Mouse (Mus musculus) testis, adult 2 months (tissue): ENCODE measurements around the gene Ggnbp2. TPM values are rescaled to one million over a fixed set of nuclear protein-coding genes. Genes with fewer than 3 reads are reported as not detected.

Source experiments
- H3K27ac ChIP-seq: fragments of 200-500 bp; 2 replicates; pipeline ENCODE4 v1.5.1; 2012; ENCODE audit warnings: low read depth, low read length; ENCODE audit not compliant: control insufficient read depth, insufficient read depth
- H3K27me3 ChIP-seq: fragments of 200-500 bp; 2 replicates; pipeline ENCODE4 v1.6.1; 2012; ENCODE audit warnings: mild to moderate bottlenecking, low read length, moderate library complexity; ENCODE audit not compliant: control insufficient read depth, insufficient read depth
- H3K36me3 ChIP-seq: fragments of 200-500 bp; 2 replicates; pipeline ENCODE4 v1.6.1; 2012; ENCODE audit warnings: mild to moderate bottlenecking, low read length; ENCODE audit not compliant: control insufficient read depth, insufficient read depth
- H3K4me1 ChIP-seq: fragments of 200-500 bp; 2 replicates; pipeline ENCODE4 v1.6.1; 2012; ENCODE audit warnings: low read length; ENCODE audit not compliant: control insufficient read depth, insufficient read depth
- H3K4me3 ChIP-seq: fragments of 200-500 bp; 2 replicates; pipeline ENCODE4 v1.5.1; 2012; ENCODE audit warnings: low read depth, mild to moderate bottlenecking, low read length, moderate library complexity, mixed read lengths; ENCODE audit not compliant: control insufficient read depth
- CTCF ChIP-seq: fragments of 200-500 bp; IDR thresholded peaks from 2 replicates; pipeline ENCODE4 v1.5.1; 2012; ENCODE audit warnings: low read depth, mild to moderate bottlenecking, inconsistent platforms, low read length, moderate library complexity; ENCODE audit not compliant: control insufficient read depth, insufficient read depth, insufficient replicate concordance
- POLR2A ChIP-seq: fragments of 200-500 bp; IDR thresholded peaks from 2 replicates; pipeline ENCODE4 v1.6.1; 2012; ENCODE audit warnings: low read depth, mild to moderate bottlenecking, inconsistent platforms, low read length, moderate library complexity; ENCODE audit not compliant: control insufficient read depth
- polyA plus RNA-seq: library from polyadenylated mRNA; depleted of rRNA; stranded (reverse); fragments of >200 nt; gene quantifications from 2 replicates; pipeline ENCODE4 v1.2.3, GENCODE M21; 2012

Ggnbp2 gene
- polyA plus RNA-seq, 1 experiment: 308 TPM

DNA sequence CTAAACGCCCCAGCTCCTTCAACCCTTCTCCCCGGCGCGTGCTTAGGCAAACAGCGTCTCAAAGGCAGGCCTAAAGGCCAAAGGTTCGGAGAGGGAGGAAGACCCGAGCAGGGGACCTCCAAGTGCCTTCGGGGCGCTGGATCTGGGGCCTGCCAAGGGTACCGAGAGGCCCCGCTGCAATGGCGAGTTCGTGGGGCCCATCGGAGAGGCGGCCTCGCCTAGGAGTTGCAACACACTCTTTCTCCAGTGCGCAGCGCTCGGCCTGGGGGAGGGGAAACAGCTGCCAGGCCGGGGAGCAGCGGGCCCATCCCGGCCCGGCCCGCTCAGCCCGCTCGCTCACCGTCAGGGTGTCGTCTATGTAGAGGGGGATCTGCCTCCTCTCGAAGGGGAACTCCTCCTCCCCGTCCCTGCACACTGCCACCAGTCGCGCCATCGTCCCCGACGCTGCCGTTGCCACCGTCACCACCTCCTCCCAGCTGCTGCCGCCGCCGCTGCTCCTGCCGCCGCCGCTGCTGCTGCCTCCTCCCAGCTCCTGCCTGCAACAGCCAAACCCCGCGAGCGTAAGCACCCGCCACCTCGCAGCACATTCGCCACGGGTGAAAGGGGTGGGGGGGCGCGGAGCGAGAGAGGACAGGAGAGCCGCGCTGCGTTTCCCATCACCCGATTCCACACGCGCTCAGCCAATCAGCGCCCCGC, 932 bp downstream of the Ggnbp2 start:
- Histone ChIP-seq H3K4me3 (peak overlapping the region; percentile 95), H3K4me1 (no peaks in the 10 kb centered on the region), H3K27me3 (no peaks in the 10 kb centered on the region), H3K36me3 (no peaks in the 10 kb centered on the region; the same call in 1 of the 2 replicates), H3K27ac (peak overlapping the region; percentile 95)
- no peak for TF ChIP-seq CTCF
- TF ChIP-seq POLR2A: peak; percentile 85

DNA sequence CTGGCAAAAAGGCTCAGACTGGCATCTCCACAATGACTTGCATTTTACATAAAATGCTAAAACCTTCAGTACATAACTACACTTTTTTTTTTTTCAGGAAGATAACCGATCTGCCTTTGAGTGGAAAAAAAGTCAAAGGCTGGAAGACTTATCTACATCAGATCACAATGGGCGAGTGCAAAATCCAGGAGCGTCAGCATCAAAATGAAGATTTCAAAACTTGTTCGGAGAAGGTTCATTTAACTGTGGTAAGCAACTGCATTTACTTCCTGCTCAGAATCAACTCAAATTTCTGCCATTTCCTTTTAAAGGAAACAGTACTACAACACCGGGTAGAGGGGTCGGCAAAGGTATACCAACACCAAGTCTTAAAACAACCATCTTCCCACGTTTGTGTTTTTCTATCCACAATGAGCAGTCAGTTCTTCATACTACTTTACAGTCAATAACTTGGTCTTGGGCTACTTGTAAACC, 1.8 kb downstream of the Ggnbp2 start:
- peak overlapping the region; percentile 95; the same call in 1 of the 2 replicates for H3K4me3 ChIP-seq
- TF ChIP-seq POLR2A (no peak), CTCF (no peak)
- peak overlapping the region; percentile 95 for H3K27ac ChIP-seq
- H3K36me3 ChIP-seq: no peaks in the 10 kb centered on the region; the same call in 1 of the 2 replicates
- no peaks in the 10 kb centered on the region for H3K27me3 ChIP-seq
- no peaks in the 10 kb centered on the region for H3K4me1 ChIP-seq

DNA sequence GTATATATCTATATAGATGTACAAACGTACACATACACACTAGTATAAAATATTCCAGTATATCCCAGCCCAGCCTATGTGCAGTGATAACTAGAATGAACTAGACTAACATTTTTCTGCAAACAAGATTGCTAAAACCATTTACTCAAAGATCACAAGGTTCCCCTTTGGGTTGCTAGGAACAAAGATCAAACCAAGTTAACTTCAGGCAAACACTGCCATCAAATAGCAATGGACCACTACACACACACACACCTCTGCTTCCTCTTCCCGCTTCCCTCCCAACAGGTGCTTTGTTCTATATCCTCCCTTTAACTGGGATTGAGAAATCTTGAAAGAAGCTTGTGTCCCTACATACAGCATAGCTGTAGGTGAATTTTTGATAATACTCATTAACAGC, 3.0 kb downstream of the Ggnbp2 start:
- Histone ChIP-seq H3K27ac (no peak overlapping the region), H3K36me3 (no peaks in the 10 kb centered on the region), H3K4me1 (no peaks in the 10 kb centered on the region), H3K27me3 (no peaks in the 10 kb centered on the region), H3K4me3 (peak overlapping the region; percentile 25; the same call in 1 of the 2 replicates)
- no peak for TF ChIP-seq CTCF
- no peak for TF ChIP-seq POLR2A

DNA sequence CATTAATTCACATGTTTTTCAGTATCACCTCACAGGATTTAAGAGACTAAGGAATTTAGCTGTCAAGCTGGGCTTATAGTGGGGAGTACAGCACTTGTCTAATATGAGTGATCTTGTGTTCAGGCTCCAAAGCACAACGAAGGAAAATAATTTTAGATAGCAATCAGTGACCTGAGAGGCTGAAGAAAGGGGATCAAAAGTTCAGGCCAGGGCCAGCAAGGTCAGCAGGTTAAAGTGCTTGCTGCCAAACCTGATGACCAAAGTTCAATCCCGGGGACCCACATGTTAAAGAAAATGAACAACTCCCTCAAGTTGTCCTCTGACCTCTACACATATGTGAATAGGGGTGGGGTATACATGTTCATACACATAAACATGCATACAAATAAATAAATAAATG, 5.3 kb downstream of the Ggnbp2 start:
- Histone ChIP-seq H3K4me1 (no peaks in the 10 kb centered on the region), H3K27ac (no peak overlapping the region), H3K36me3 (no peaks in the 10 kb centered on the region), H3K27me3 (no peaks in the 10 kb centered on the region), H3K4me3 (no peak overlapping the region)
- TF ChIP-seq CTCF: no peak
- no peak for TF ChIP-seq POLR2A

DNA sequence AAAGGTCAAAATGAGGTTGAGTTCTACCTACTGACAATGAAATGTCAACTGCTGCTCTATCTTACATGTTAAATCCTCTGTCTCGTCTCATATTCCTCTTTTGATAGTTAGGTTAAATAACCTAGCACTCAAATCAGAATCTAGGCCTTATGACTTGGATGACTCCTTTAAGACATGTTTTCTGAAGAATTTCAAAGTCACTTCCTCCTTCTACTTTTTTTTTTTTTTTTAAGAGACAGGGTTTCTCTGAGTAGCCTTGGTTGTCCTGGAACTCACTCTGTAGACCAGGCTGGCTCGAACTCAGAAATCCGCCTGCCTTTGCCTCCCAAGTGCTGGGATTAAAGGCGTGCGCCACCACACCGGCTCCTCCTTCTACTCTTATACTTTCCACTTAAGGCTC, 15.3 kb downstream of the Ggnbp2 start:
- Histone ChIP-seq H3K36me3 (no peaks in the 10 kb centered on the region), H3K4me1 (no peaks in the 10 kb centered on the region), H3K4me3 (no peak overlapping the region), H3K27me3 (no peaks in the 10 kb centered on the region), H3K27ac (no peak overlapping the region)
- TF ChIP-seq POLR2A: no peak
- no peak for TF ChIP-seq CTCF

DNA sequence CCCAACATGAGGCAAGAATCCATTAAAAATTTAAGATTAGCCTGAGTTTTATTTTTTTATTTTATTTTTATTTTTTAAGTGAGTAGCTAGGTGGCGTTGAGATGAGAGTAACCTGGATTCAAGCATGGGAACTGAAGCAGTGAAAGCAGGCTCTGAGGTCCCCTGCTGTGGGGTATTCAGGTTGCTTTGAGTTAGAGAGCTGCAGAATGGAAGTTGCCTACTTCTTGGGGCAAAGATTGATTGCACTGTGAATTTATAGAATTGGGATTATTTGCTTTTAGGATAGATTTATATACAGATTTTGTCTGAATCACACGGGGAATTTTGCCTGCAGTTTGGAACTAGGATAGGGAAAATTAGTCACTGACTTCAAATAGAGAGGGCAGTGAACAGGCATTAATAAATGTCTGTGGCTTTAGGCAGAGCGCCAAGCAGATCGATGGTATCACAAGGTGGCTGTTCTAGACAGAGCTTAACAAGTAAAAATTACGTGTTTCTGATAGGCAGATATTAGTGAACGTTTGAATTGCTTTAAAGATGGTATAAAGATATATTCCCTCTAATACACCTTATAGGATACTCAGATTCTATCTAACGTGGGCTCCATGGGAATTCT, 23.0 kb downstream of the Ggnbp2 start:
- no peak for TF ChIP-seq POLR2A
- no peak for TF ChIP-seq CTCF
- Histone ChIP-seq H3K27me3 (no peaks in the 10 kb centered on the region), H3K4me3 (no peak overlapping the region), H3K27ac (no peak overlapping the region), H3K4me1 (no peaks in the 10 kb centered on the region), H3K36me3 (no peaks in the 10 kb centered on the region; the same call in 1 of the 2 replicates)

DNA sequence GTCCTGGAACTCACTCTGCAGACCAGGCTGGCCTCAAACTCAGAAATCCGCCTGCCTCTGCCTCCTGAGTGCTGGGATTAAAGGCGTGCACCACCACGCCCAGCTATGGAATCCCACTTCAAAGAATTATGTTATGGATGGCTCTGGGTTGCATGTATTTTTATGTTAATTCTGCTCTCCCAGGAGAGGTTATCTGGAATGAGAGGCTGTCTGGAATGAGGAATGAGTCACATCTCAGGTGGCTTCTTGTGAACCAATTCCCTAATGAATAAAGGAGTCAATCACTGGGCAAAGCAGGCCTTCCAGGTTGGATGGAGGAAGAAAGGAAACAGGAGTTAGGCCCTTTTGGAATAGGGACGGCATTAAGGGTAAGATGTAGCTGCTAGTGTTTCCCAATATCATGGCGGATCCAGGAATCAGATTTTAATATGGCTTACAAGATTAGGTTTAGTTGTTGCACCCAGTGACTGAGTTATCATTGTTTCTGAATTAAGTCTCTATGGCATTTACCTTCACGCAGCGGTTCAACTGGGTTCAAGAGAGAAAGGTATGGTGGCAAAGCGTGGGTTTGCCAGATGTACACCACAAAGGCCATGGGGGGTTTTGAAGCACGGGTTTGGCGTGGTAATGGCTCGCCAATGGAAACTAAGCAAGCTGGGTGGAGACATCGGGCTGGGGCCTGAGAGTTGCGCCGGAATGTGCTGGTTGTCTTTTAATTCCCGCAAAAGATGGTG, 23.7 kb downstream of the Ggnbp2 start:
- H3K4me1 ChIP-seq: no peaks in the 10 kb centered on the region
- H3K36me3 ChIP-seq: no peaks in the 10 kb centered on the region; the same call in 1 of the 2 replicates
- TF ChIP-seq POLR2A (no peak), CTCF (no peak)
- H3K27me3 ChIP-seq: no peaks in the 10 kb centered on the region
- H3K27ac ChIP-seq: no peak overlapping the region
- H3K4me3 ChIP-seq: no peak overlapping the region
